Comparison of ENCODE assay signal across 28 mouse cellular contexts in genomic region chr14:76051966-76052365, GRCm38 (mm10).
"Had no signal": no experiment of that assay in that cellular context is flagged by ENCODE, and none has a peak within 500 bp of the region (broad histone marks: within the 10 kb centered on the region; RNA-seq: fewer than 3 reads in every experiment).

No protein-coding gene starts in this region.

- H3K36me3 ChIP-seq: heart, embryonic 10.5 days; heart, embryonic 12.5 days; hindbrain, embryonic 13.5 days; hindbrain, embryonic 15.5 days; kidney, embryonic 15.5 days; limb, embryonic 10.5 days; limb, embryonic 12.5 days; liver, embryonic 13.5 days; liver, embryonic 15.5 days had no signal

- H3K4me1 ChIP-seq: limb, embryonic 10.5 days; limb, embryonic 12.5 days; liver, embryonic 13.5 days; liver, embryonic 15.5 days had no signal

- H3K9me3 ChIP-seq: heart, embryonic 10.5 days; heart, embryonic 12.5 days; hindbrain, embryonic 13.5 days; hindbrain, embryonic 15.5 days; kidney, embryonic 15.5 days; limb, embryonic 10.5 days; limb, embryonic 12.5 days; liver, embryonic 13.5 days; liver, embryonic 15.5 days had no signal

- H3K4me3 ChIP-seq: gastrocnemius, adult 2 months; heart, adult 2 months; heart, embryonic 10.5 days; heart, embryonic 12.5 days; hindbrain, embryonic 13.5 days; hindbrain, embryonic 15.5 days; kidney, embryonic 15.5 days; layer of hippocampus, adult 2 months; left cerebral cortex, adult 2 months; limb, embryonic 10.5 days; limb, embryonic 12.5 days; liver, embryonic 13.5 days; liver, embryonic 15.5 days had no signal

- H3K9ac ChIP-seq: heart, embryonic 12.5 days; hindbrain, embryonic 13.5 days; hindbrain, embryonic 15.5 days; kidney, embryonic 15.5 days; limb, embryonic 12.5 days; liver, embryonic 13.5 days; liver, embryonic 15.5 days; liver, postnatal 0 days had no signal

- H3K4me2 ChIP-seq: heart, embryonic 12.5 days; hindbrain, embryonic 13.5 days; hindbrain, embryonic 15.5 days; kidney, embryonic 15.5 days; limb, embryonic 12.5 days; liver, embryonic 11.5 days; liver, embryonic 13.5 days; liver, embryonic 15.5 days had no signal

- H3K27ac ChIP-seq: gastrocnemius, adult 2 months; heart, adult 2 months; heart, embryonic 10.5 days; hindbrain, embryonic 13.5 days; hindbrain, embryonic 15.5 days; hindbrain, postnatal 0 days; kidney, embryonic 15.5 days; kidney, postnatal 0 days; layer of hippocampus, adult 2 months; left cerebral cortex, adult 2 months; limb, embryonic 10.5 days; limb, embryonic 12.5 days; liver, embryonic 13.5 days; liver, embryonic 15.5 days had no signal

- DNase-seq: gastrocnemius, adult 2 months; gastrocnemius, postnatal 10 days; gastrocnemius, postnatal 25 days; heart, adult 2 months; heart, postnatal 10 days; heart, postnatal 4 days; kidney, adult 11 months; kidney, adult 2 months; kidney, adult 9 months; kidney, postnatal 14 days; kidney, postnatal 36 days; layer of hippocampus, adult 9-11 months; liver; liver, embryonic 13.5 days; liver, postnatal 0 days had no signal

- H3K27me3 ChIP-seq: heart, embryonic 12.5 days; hindbrain, embryonic 15.5 days; kidney, embryonic 15.5 days; limb, embryonic 12.5 days; liver, embryonic 13.5 days; liver, embryonic 15.5 days had no signal
